ENCODE assay signal across 23 mouse cellular contexts in the genomic region with DNA sequence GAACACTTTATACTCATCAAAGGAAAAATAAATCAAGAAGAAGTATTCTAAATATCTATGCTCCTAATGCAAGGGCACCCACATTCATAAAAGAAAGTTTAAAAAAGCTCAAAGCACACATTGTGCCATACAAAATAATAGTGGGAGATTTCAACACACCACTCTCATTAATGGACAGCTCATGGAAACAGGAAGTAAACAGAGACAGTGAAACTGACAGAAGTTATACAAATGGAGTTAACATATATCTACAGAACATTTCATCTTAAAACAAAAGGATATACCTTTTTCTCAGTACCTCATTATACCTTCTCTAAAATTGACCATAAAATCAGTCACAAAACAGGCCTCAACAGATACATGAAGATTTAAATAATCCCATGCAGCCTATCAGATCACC. TPM values are rescaled to one million over a fixed set of nuclear protein-coding genes. Genes with fewer than 3 reads are reported as not detected.
"Had no signal": no experiment of that assay in that cellular context is flagged by ENCODE, and none has a peak within 500 bp of the region (broad histone marks: within the 10 kb centered on the region; RNA-seq: fewer than 3 reads in every experiment).

No protein-coding gene starts in this region.

- ATAC-seq: forebrain, embryonic 13.5 days; forebrain, embryonic 14.5 days; forebrain, embryonic 15.5 days; forebrain, embryonic 16.5 days; forebrain, postnatal 0 days had no signal

- DNase-seq: cerebellum, adult 9-10 months; cerebellum, adult 9-11 months; cerebellum, postnatal 10 days; cerebellum, postnatal 14 days; cerebellum, postnatal 25 days; cerebellum, postnatal 36 days; embryo, embryonic 11 days; forebrain, postnatal 0 days; gastrocnemius, adult 2 months; gastrocnemius, postnatal 10 days; gastrocnemius, postnatal 14 days; gastrocnemius, postnatal 25 days; gastrocnemius, postnatal 36 days; heart, adult 11 months; heart, adult 18-20 months; heart, adult 2 months had no signal

RNA-seq across cellular contexts. Expression of a gene that starts 18.8 kb away (rescaled TPM):
- total RNA-seq: common myeloid progenitor, adult 5-6 weeks; forebrain, postnatal 0 days; gastrocnemius, adult 18-20 months; gastrocnemius, adult 2 months; gastrocnemius, postnatal 36 days; heart, adult 18-20 months; heart, adult 2 months; heart, adult 8-10 months had no signal
